Mouse (Mus musculus): ENCODE measurements around the gene Mllt10. TPM values are rescaled to one million over a fixed set of nuclear protein-coding genes. Genes with fewer than 3 reads are reported as not detected.

Gene Mllt10
- total and polyA plus RNA-seq, 2 experiments from 2014 or later = 27.4 to 31.3 TPM

GRCm38 (mm10) chr2:18029656-18030055 is 25.4 kb upstream of the Mllt10 start:
- no peak for TF ChIP-seq CTCF (IDR thresholded peaks at IDR 0.05; ENCODE audit: low read depth)
- H3K4me1 ChIP-seq (ENCODE audit: insufficient read depth) = peaks cover 20% of the 10 kb centered on the region
- H3K27ac ChIP-seq (ENCODE audit: low read depth, low read length) = no peak overlapping the region
- no peak overlapping the region for H3K4me2 ChIP-seq (ENCODE audit: low read depth)
- no peak overlapping the region for H3K9ac ChIP-seq
- H3K9me3 ChIP-seq (ENCODE audit: low read length) = no peaks in the 10 kb centered on the region
- DNase-seq = peak; percentile 51
- no peak overlapping the region for H3K4me3 ChIP-seq (ENCODE audit: low read depth, low read length)
- H3K36me3 ChIP-seq (ENCODE audit: insufficient read depth) = no peaks in the 10 kb centered on the region
- 65% methylated on average over 7 of the region's 7 CpGs for WGBS
- ATAC-seq = no peak
- H3K27me3 ChIP-seq (ENCODE audit: insufficient read depth, low read length) = no peaks in the 10 kb centered on the region

DNA sequence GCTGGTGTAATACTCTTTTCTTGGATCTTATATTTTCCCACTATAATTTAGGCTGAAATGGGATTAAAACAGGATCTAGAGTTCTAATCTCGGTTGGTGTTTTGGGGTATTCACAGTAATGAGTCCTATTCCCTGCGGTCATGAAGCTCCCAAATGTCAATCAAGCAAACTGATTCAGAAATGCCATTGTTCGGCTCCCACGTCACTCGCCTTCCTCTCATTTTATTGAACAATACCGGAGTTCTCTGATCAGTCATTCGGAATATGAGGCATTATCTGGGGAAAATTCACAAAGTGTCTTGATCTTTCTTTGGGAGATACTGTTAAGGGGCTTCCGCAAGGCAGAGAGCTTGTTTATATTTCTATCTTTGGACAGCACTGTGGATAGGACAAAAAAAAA is 24.5 kb upstream of the Mllt10 start:
- no peak overlapping the region for H3K4me2 ChIP-seq (ENCODE audit: low read depth)
- DNase-seq = peak; percentile 68
- no peak for ATAC-seq
- WGBS = 58% methylated on average over 8 of the region's 8 CpGs
- H3K4me1 ChIP-seq (ENCODE audit: insufficient read depth) = peaks cover 20% of the 10 kb centered on the region
- no peaks in the 10 kb centered on the region for H3K36me3 ChIP-seq (ENCODE audit: insufficient read depth)
- H3K27ac ChIP-seq (ENCODE audit: low read depth, low read length) = no peak overlapping the region
- TF ChIP-seq CTCF (IDR thresholded peaks at IDR 0.05; ENCODE audit: low read depth) = no peak
- no peak overlapping the region for H3K9ac ChIP-seq
- H3K27me3 ChIP-seq (ENCODE audit: insufficient read depth, low read length) = no peaks in the 10 kb centered on the region
- H3K9me3 ChIP-seq (ENCODE audit: low read length) = no peaks in the 10 kb centered on the region
- H3K4me3 ChIP-seq (ENCODE audit: low read depth, low read length) = no peak overlapping the region

DNA sequence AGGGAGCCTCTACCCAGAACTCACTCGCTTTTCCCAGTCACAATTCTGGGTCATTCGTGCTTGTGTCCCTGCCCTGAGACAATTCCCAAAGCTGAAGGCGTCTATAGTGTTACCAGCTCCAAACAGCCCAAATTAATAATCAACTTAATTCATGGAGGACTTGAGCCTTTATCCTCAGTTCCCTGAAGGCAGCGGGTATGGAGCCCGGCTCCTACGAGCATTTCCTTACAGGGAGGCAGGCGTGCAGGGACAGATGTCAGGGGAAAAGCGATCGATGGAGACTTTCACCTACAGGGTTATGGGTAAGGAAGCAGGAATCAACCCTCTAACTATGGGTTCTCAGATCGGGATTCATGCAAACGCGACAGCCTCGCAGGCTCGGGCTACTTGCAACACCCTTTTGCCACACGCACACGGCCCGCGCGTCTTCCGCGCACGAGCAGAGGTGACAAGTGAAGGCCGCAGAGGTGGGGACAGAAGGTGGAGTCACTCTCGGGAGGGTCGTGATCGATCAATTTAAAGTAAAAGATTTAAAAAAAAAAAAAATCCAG is 23.7 kb upstream of the Mllt10 start:
- no peaks in the 10 kb centered on the region for H3K36me3 ChIP-seq (ENCODE audit: insufficient read depth)
- no peak overlapping the region for H3K27ac ChIP-seq (ENCODE audit: low read depth, low read length)
- peaks cover 12% of the 10 kb centered on the region for H3K4me1 ChIP-seq (ENCODE audit: insufficient read depth)
- DNase-seq (peak; percentile 85), ATAC-seq (no peak)
- no peaks in the 10 kb centered on the region for H3K9me3 ChIP-seq (ENCODE audit: low read length)
- TF ChIP-seq CTCF (IDR thresholded peaks at IDR 0.05; ENCODE audit: low read depth) = no peak
- peak overlapping the region; percentile 39 for H3K4me3 ChIP-seq (ENCODE audit: low read depth, low read length)
- 12% methylated on average over 26 of the region's 26 CpGs for WGBS
- H3K27me3 ChIP-seq (ENCODE audit: insufficient read depth, low read length) = no peaks in the 10 kb centered on the region
- peak overlapping the region; percentile 76 for H3K9ac ChIP-seq
- peak overlapping the region; percentile 88 for H3K4me2 ChIP-seq (ENCODE audit: low read depth)

GRCm38 (mm10) chr2:18031831-18032537 is 23.1 kb upstream of the Mllt10 start:
- Histone ChIP-seq H3K27ac (ENCODE audit: low read depth, low read length) (no peak overlapping the region), H3K9me3 (ENCODE audit: low read length) (no peaks in the 10 kb centered on the region)
- ATAC-seq = no peak

GRCm38 (mm10) chr2:18032538-18032895 is 22.5 kb upstream of the Mllt10 start:
- Histone ChIP-seq H3K9me3 (ENCODE audit: low read length) (no peaks in the 10 kb centered on the region), H3K4me2 (ENCODE audit: low read depth) (peak overlapping the region; percentile 88; the same call in 1 of the 2 replicates), H3K27ac (ENCODE audit: low read depth, low read length) (no peak overlapping the region), H3K4me1 (ENCODE audit: insufficient read depth) (0 out of 2 replicates have a peak, but pooled peaks cover 6% of the 10 kb centered on the region), H3K36me3 (ENCODE audit: insufficient read depth) (no peaks in the 10 kb centered on the region), H3K27me3 (ENCODE audit: insufficient read depth, low read length) (no peaks in the 10 kb centered on the region), H3K4me3 (ENCODE audit: low read depth, low read length) (no peak overlapping the region), H3K9ac (no peak overlapping the region)
- TF ChIP-seq CTCF (IDR thresholded peaks at IDR 0.05; ENCODE audit: low read depth) = no peak
- 63% methylated on average over 5 of the region's 5 CpGs for WGBS
- ATAC-seq (no peak), DNase-seq (peak; percentile 44)

More at GRCm38 (mm10) chr2:18031831-18032537, 23.1 kb upstream of the Mllt10 start:
- Histone ChIP-seq H3K27me3 (ENCODE audit: insufficient read depth, low read length) (no peaks in the 10 kb centered on the region), H3K9ac (peak overlapping the region; percentile 76), H3K36me3 (ENCODE audit: insufficient read depth) (no peaks in the 10 kb centered on the region), H3K4me2 (ENCODE audit: low read depth) (peak overlapping the region; percentile 88), H3K4me3 (ENCODE audit: low read depth, low read length) (peak overlapping the region; percentile 39), H3K4me1 (ENCODE audit: insufficient read depth) (peaks cover 6% of the 10 kb centered on the region; the same call in 1 of the 2 replicates)
- DNase-seq = peak; percentile 79
- 8% methylated on average over 34 of the region's 34 CpGs for WGBS
- TF ChIP-seq CTCF (IDR thresholded peaks at IDR 0.05; ENCODE audit: low read depth) = no peak

DNA sequence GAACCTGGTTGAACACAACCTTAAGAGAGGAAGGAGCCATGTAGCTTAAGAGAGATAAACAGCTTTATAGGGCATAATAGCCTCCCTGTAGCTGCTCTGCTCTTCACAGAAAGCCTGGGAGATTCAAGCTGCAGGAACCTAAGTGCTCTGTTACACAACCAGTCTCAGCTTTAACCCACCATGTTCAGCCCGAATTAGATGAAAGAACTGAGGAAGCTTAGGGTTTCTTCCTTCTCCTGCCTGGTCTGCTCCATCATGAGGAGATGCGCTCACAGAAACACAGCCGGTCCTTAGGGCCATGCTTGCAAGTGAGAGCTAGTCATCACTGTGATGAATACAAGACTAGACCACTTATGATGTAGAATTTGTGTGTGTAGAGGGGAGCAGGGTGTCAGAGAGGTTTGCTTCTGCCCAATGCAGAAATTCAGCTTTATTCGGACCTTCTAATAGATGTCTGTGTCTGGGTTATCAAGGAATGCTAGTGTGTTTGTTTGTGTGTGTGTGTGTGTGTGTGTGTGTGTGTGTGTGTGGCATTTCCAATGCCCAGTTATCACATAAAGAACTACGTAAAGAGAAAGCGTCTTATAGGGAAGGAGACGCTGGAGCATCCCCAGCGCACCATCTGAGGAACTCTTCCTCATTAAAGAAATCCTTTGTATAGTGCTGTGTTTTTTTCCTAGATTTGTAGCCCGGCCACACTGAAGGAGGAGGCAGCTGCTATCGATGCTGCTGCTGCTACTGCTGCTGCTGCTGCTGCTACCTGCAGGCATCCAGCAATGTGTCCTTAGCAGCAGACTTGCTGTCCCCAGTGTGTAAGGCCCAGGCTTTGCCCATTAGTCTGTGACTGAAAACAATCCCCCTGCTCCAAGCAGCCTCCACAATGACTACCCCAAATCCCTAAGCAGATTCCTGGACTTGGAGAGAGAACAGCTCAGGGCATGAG is 21.6 kb upstream of the Mllt10 start:
- H3K9ac ChIP-seq = no peak overlapping the region
- peak overlapping the region; percentile 1; the same call in 1 of the 2 replicates for H3K4me2 ChIP-seq (ENCODE audit: low read depth)

More for the DNA sequence above, 21.6 kb upstream of the Mllt10 start:
- no peaks in the 10 kb centered on the region for H3K36me3 ChIP-seq (ENCODE audit: insufficient read depth)
- peak; percentile 60 for DNase-seq
- H3K9me3 ChIP-seq (ENCODE audit: low read length) = no peaks in the 10 kb centered on the region
- H3K4me1 ChIP-seq (ENCODE audit: insufficient read depth) = 0 out of 2 replicates have a peak, but pooled peaks cover 6% of the 10 kb centered on the region
- ATAC-seq = no peak
- H3K4me3 ChIP-seq (ENCODE audit: low read depth, low read length) = no peak overlapping the region
- WGBS = 53% methylated on average over 10 of the region's 10 CpGs
- H3K27ac ChIP-seq (ENCODE audit: low read depth, low read length) = no peak overlapping the region
- TF ChIP-seq CTCF (IDR thresholded peaks at IDR 0.05; ENCODE audit: low read depth) = no peak
- no peaks in the 10 kb centered on the region for H3K27me3 ChIP-seq (ENCODE audit: insufficient read depth, low read length)
